In the genomic region with DNA sequence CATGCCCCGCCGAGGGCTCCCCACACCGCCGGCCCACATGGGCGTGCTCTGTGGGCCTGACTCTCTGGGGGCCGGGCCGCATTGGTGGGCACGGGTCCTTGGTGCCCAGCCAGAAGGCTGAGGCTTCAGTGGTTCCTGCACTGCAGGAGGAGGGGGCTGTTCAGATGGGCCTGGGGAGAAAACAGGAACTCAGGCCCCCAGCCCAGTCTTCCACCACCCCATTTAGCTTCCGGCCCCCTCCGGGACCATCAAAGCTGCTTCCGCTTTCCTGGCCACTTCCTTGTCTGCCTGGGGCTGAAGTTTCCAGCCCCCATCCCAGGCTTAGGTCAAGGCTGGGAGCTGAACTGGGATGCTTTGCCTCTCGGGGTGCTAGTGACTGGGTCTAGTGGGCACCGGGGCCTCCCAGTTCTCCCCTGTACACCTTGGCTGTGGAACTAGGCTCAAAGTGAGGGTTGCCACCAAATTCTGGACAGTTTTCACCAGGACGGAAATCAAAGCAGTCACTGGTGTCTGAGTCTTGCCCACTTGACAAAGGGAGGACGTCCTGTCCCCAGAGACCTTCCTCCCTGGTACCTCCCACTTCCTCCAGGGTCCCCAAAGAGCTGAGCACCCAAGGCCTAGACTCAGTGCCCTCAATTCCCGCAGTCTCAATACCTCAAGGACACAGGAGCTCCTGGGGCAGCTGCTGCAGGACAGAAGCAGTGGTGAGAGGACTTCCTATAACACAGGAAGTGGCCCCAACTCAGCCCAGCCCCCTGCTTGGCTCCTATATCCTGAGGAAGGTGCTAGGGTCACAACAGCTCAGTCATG, we compare ENCODE assay signal across 8 mouse cellular contexts. TPM values are rescaled to one million over a fixed set of nuclear protein-coding genes. Genes with fewer than 3 reads are reported as not detected.
DNase-seq lines count a peak whose midpoint lies in the region; ATAC-seq and TF ChIP-seq lines count a peak whose summit lies in the region.

No protein-coding gene starts in this region.

- H3K27ac ChIP-seq in hindbrain, embryonic 10.5 days, result peak overlapping the region; percentile 30; the same call in 1 of the 2 replicates
- H3K27ac ChIP-seq in hindbrain, embryonic 14.5 days, result no peak overlapping the region
- H3K27ac ChIP-seq in embryonic facial prominence, embryonic 13.5 days, result peak overlapping the region; percentile 33; the same call in 1 of the 2 replicates
- H3K27ac ChIP-seq in intestine, embryonic 15.5 days, result peak overlapping the region; percentile 57
- peak overlapping the region; percentile 58 for H3K27ac ChIP-seq in liver, embryonic 16.5 days (ENCODE audit: low read length)
- peak overlapping the region; percentile 93 for H3K27ac ChIP-seq in spleen, adult 2 months (ENCODE audit: insufficient read depth, low read length)

- no peak for ATAC-seq in hindbrain, embryonic 14.5 days (ENCODE audit: low FRiP score)
- no peak for ATAC-seq in embryonic facial prominence, embryonic 13.5 days (ENCODE audit: insufficient number of reproducible peaks, insufficient read depth, low FRiP score, low TSS enrichment, low read depth)
- no peak for ATAC-seq in intestine, embryonic 15.5 days
- ATAC-seq in liver, embryonic 16.5 days (ENCODE audit: low read depth), result no peak

- TF ChIP-seq POLR2A in spleen, adult 2 months (IDR thresholded peaks at IDR 0.05; ENCODE audit: low read depth, low read length), result peak; percentile 31

- peaks cover 43% of the 10 kb centered on the region for H3K4me1 ChIP-seq in hindbrain, embryonic 10.5 days (replicated peaks)
- H3K4me1 ChIP-seq in hindbrain, embryonic 14.5 days (replicated peaks; ENCODE audit: control insufficient read depth, insufficient read depth, low read length), result peaks cover 12% of the 10 kb centered on the region
- peaks cover 22% of the 10 kb centered on the region for H3K4me1 ChIP-seq in embryonic facial prominence, embryonic 13.5 days
- peaks cover 23% of the 10 kb centered on the region for H3K4me1 ChIP-seq in intestine, embryonic 15.5 days (replicated peaks)
- peaks cover 54% of the 10 kb centered on the region for H3K4me1 ChIP-seq in liver, embryonic 16.5 days (ENCODE audit: control insufficient read depth, low read depth, low read length)
- peaks cover 17% of the 10 kb centered on the region; the same call in 1 of the 2 replicates for H3K4me1 ChIP-seq in spleen, adult 2 months (ENCODE audit: control insufficient read depth, insufficient read depth, insufficient read length)

- no peaks in the 10 kb centered on the region for H3K9me3 ChIP-seq in hindbrain, embryonic 10.5 days
- no peaks in the 10 kb centered on the region for H3K9me3 ChIP-seq in hindbrain, embryonic 14.5 days (ENCODE audit: control insufficient read depth, low read length)
- no peaks in the 10 kb centered on the region for H3K9me3 ChIP-seq in embryonic facial prominence, embryonic 13.5 days
- no peaks in the 10 kb centered on the region for H3K9me3 ChIP-seq in intestine, embryonic 15.5 days
- H3K9me3 ChIP-seq in liver, embryonic 16.5 days (replicated peaks; ENCODE audit: control insufficient read depth, low read length), result no peaks in the 10 kb centered on the region

- DNase-seq in hindbrain, embryonic 10.5 days (ENCODE audit: low spot score), result no peak
- DNase-seq in hindbrain, embryonic 14.5 days (ENCODE audit: low spot score), result no peak
- DNase-seq in spleen, adult 2 months (ENCODE audit: low read depth in 1 of 2, low spot score in 2 of 2), result peak; percentile 39 to 82
- no peak for DNase-seq in gastrocnemius, postnatal 36 days
- no peak for DNase-seq in cerebellum, postnatal 10 days

- no peak overlapping the region for H3K4me2 ChIP-seq in hindbrain, embryonic 14.5 days (replicated peaks)
- H3K4me2 ChIP-seq in embryonic facial prominence, embryonic 13.5 days, result peak overlapping the region; percentile 31
- peak overlapping the region; percentile 73 for H3K4me2 ChIP-seq in intestine, embryonic 15.5 days (replicated peaks)
- H3K4me2 ChIP-seq in liver, embryonic 16.5 days (ENCODE audit: low read depth, low read length), result peak overlapping the region; percentile 96

- H3K36me3 ChIP-seq in hindbrain, embryonic 10.5 days, result peaks cover 45% of the 10 kb centered on the region
- peaks cover 23% of the 10 kb centered on the region for H3K36me3 ChIP-seq in hindbrain, embryonic 14.5 days (replicated peaks; ENCODE audit: control insufficient read depth, insufficient read depth)
- peaks cover 27% of the 10 kb centered on the region for H3K36me3 ChIP-seq in embryonic facial prominence, embryonic 13.5 days
- H3K36me3 ChIP-seq in intestine, embryonic 15.5 days, result peaks cover 12% of the 10 kb centered on the region
- peaks cover 25% of the 10 kb centered on the region for H3K36me3 ChIP-seq in liver, embryonic 16.5 days (ENCODE audit: control insufficient read depth, insufficient read depth)
- peaks cover 46% of the 10 kb centered on the region for H3K36me3 ChIP-seq in spleen, adult 2 months (ENCODE audit: control insufficient read depth, insufficient read depth, low read length)

- peak overlapping the region; percentile 14; the same call in 1 of the 2 replicates for H3K4me3 ChIP-seq in hindbrain, embryonic 10.5 days
- H3K4me3 ChIP-seq in hindbrain, embryonic 14.5 days (replicated peaks; ENCODE audit: low read length), result no peak overlapping the region
- 0 out of 2 replicates have a peak overlapping the region, but pooled peaks have one; percentile 4 for H3K4me3 ChIP-seq in embryonic facial prominence, embryonic 13.5 days
- peak overlapping the region; percentile 18; the same call in 1 of the 2 replicates for H3K4me3 ChIP-seq in intestine, embryonic 15.5 days (replicated peaks)
- peak overlapping the region; percentile 84 for H3K4me3 ChIP-seq in liver, embryonic 16.5 days (ENCODE audit: low read depth, low read length)
- H3K4me3 ChIP-seq in spleen, adult 2 months (ENCODE audit: extremely low read depth, insufficient read depth, insufficient read length), result peak overlapping the region; percentile 71

- TF ChIP-seq CTCF in spleen, adult 2 months (IDR thresholded peaks at IDR 0.05; ENCODE audit: extremely low read depth, insufficient read depth, insufficient read length, insufficient replicate concordance), result no peak

- intact Hi-C loops in gastrocnemius, postnatal 36 days (cut with DNase I), result no loop called here

- peaks cover 9% of the 10 kb centered on the region for H3K27me3 ChIP-seq in hindbrain, embryonic 10.5 days (ENCODE audit: insufficient read depth, poor library complexity, severe bottlenecking)
- H3K27me3 ChIP-seq in hindbrain, embryonic 14.5 days (ENCODE audit: control insufficient read depth, insufficient read depth, low read length), result peaks cover 4% of the 10 kb centered on the region
- H3K27me3 ChIP-seq in embryonic facial prominence, embryonic 13.5 days, result peaks cover 6% of the 10 kb centered on the region
- no peaks in the 10 kb centered on the region; the same call in 1 of the 2 replicates for H3K27me3 ChIP-seq in intestine, embryonic 15.5 days (replicated peaks)
- H3K27me3 ChIP-seq in liver, embryonic 16.5 days (ENCODE audit: control insufficient read depth, insufficient read depth, low read depth, low read length), result no peaks in the 10 kb centered on the region
- no peaks in the 10 kb centered on the region for H3K27me3 ChIP-seq in spleen, adult 2 months (ENCODE audit: control insufficient read depth, insufficient read depth, low read length)

- H3K9ac ChIP-seq in hindbrain, embryonic 14.5 days, result no peak overlapping the region
- H3K9ac ChIP-seq in embryonic facial prominence, embryonic 13.5 days, result no peak overlapping the region
- peak overlapping the region; percentile 17; the same call in 1 of the 2 replicates for H3K9ac ChIP-seq in intestine, embryonic 15.5 days
- H3K9ac ChIP-seq in liver, embryonic 16.5 days (ENCODE audit: low read depth, low read length), result peak overlapping the region; percentile 35

- 87% methylated on average over 16 of the region's 16 CpGs for WGBS in hindbrain, embryonic 10.5 days
- WGBS in hindbrain, embryonic 14.5 days, result 88% methylated on average over 16 of the region's 16 CpGs
- 80% methylated on average over 16 of the region's 16 CpGs for WGBS in embryonic facial prominence, embryonic 13.5 days
- WGBS in intestine, embryonic 15.5 days, result 78% methylated on average over 13 of the region's 16 CpGs
- WGBS in liver, embryonic 16.5 days (ENCODE audit: insufficient replicate concordance), result 25% methylated on average over 16 of the region's 16 CpGs
- WGBS in spleen, adult 2 months, result 6% methylated on average over 16 of the region's 16 CpGs

RNA-seq across cellular contexts. Expression of a gene that starts 2.4 kb away (rescaled TPM):
- 27.5 and 27.6 TPM in 2 replicates for polyA plus RNA-seq in hindbrain, embryonic 10.5 days (2016; fragmentation: Nextera tagmentation; extraction: Ambion mirVana)
- polyA plus RNA-seq in hindbrain, embryonic 14.5 days (2014; fragmentation: Nextera tagmentation; extraction: Ambion mirVana), result 12.7 and 16.2 TPM in 2 replicates
- 24.1 and 24.6 TPM in 2 replicates for polyA plus RNA-seq in embryonic facial prominence, embryonic 13.5 days (2015; fragmentation: Nextera tagmentation; extraction: Ambion mirVana)
- polyA plus RNA-seq in intestine, embryonic 15.5 days (2015; fragmentation: Nextera tagmentation; extraction: Ambion mirVana), result 21.5 and 23.8 TPM in 2 replicates
- 19.7 and 22.3 TPM in 2 replicates for polyA plus RNA-seq in liver, embryonic 16.5 days (2015; fragmentation: Nextera tagmentation; extraction: Ambion mirVana)
- 417 and 497 TPM in 2 replicates for polyA plus RNA-seq in spleen, adult 2 months (2012; rRNA removed)
- total RNA-seq in gastrocnemius, postnatal 36 days (2021), result 1 to 10 TPM; 6.9 to 9.5 TPM

RNA-seq across cellular contexts. Expression of a gene that starts 23.9 kb away (rescaled TPM):
- polyA plus RNA-seq in hindbrain, embryonic 10.5 days (2016; fragmentation: Nextera tagmentation; extraction: Ambion mirVana), result 27.8 and 36.0 TPM in 2 replicates
- polyA plus RNA-seq in hindbrain, embryonic 14.5 days (2014; fragmentation: Nextera tagmentation; extraction: Ambion mirVana), result 30.2 and 31.0 TPM in 2 replicates
- 47.4 and 53.0 TPM in 2 replicates for polyA plus RNA-seq in embryonic facial prominence, embryonic 13.5 days (2015; fragmentation: Nextera tagmentation; extraction: Ambion mirVana)
- polyA plus RNA-seq in intestine, embryonic 15.5 days (2015; fragmentation: Nextera tagmentation; extraction: Ambion mirVana), result 43.0 and 43.3 TPM in 2 replicates
- 21.6 and 23.6 TPM in 2 replicates for polyA plus RNA-seq in liver, embryonic 16.5 days (2015; fragmentation: Nextera tagmentation; extraction: Ambion mirVana)
- polyA plus RNA-seq in spleen, adult 2 months (2012; rRNA removed), result 87.1 and 110 TPM in 2 replicates
- 10 to 100 TPM; 12.4 to 14.9 TPM for total RNA-seq in gastrocnemius, postnatal 36 days (2021)

RNA-seq across cellular contexts. Expression of a gene that starts 27.4 kb away (rescaled TPM):
- polyA plus RNA-seq in hindbrain, embryonic 10.5 days (2016; fragmentation: Nextera tagmentation; extraction: Ambion mirVana), result 34.1 and 35.1 TPM in 2 replicates
- 11.4 and 11.5 TPM in 2 replicates for polyA plus RNA-seq in hindbrain, embryonic 14.5 days (2014; fragmentation: Nextera tagmentation; extraction: Ambion mirVana)
- polyA plus RNA-seq in embryonic facial prominence, embryonic 13.5 days (2015; fragmentation: Nextera tagmentation; extraction: Ambion mirVana), result 19.2 and 20.5 TPM in 2 replicates
- polyA plus RNA-seq in intestine, embryonic 15.5 days (2015; fragmentation: Nextera tagmentation; extraction: Ambion mirVana), result 33.7 and 36.3 TPM in 2 replicates
- 12.9 and 15.2 TPM in 2 replicates for polyA plus RNA-seq in liver, embryonic 16.5 days (2015; fragmentation: Nextera tagmentation; extraction: Ambion mirVana)
- polyA plus RNA-seq in spleen, adult 2 months (2012; rRNA removed), result 73.4 and 88.7 TPM in 2 replicates
- 10 to 100 TPM; 10.8 to 11.3 TPM for total RNA-seq in gastrocnemius, postnatal 36 days (2021)

RNA-seq across cellular contexts. Expression of a gene that starts 27.6 kb away (rescaled TPM):
- 27.3 and 30.8 TPM in 2 replicates for polyA plus RNA-seq in hindbrain, embryonic 10.5 days (2016; fragmentation: Nextera tagmentation; extraction: Ambion mirVana)
- 28.3 and 32.1 TPM in 2 replicates for polyA plus RNA-seq in hindbrain, embryonic 14.5 days (2014; fragmentation: Nextera tagmentation; extraction: Ambion mirVana)
- 25.6 and 26.5 TPM in 2 replicates for polyA plus RNA-seq in embryonic facial prominence, embryonic 13.5 days (2015; fragmentation: Nextera tagmentation; extraction: Ambion mirVana)
- 16.3 and 16.8 TPM in 2 replicates for polyA plus RNA-seq in intestine, embryonic 15.5 days (2015; fragmentation: Nextera tagmentation; extraction: Ambion mirVana)
- 8.2 and 9.7 TPM in 2 replicates for polyA plus RNA-seq in liver, embryonic 16.5 days (2015; fragmentation: Nextera tagmentation; extraction: Ambion mirVana)
- polyA plus RNA-seq in spleen, adult 2 months (2012; rRNA removed), result 195 and 236 TPM in 2 replicates
- total RNA-seq in gastrocnemius, postnatal 36 days (2021), result 10 to 100 TPM; 12.2 to 15.2 TPM

RNA-seq across cellular contexts. Expression of a gene that starts 43.0 kb away (rescaled TPM):
- 0.16 and 0.21 TPM in 2 replicates for polyA plus RNA-seq in hindbrain, embryonic 10.5 days (2016; fragmentation: Nextera tagmentation; extraction: Ambion mirVana)
- polyA plus RNA-seq in hindbrain, embryonic 14.5 days (2014; fragmentation: Nextera tagmentation; extraction: Ambion mirVana), result 0.36 TPM in 1 of 2 replicates, not detected in the other
- polyA plus RNA-seq in embryonic facial prominence, embryonic 13.5 days (2015; fragmentation: Nextera tagmentation; extraction: Ambion mirVana), result 0.52 and 0.59 TPM in 2 replicates
- polyA plus RNA-seq in intestine, embryonic 15.5 days (2015; fragmentation: Nextera tagmentation; extraction: Ambion mirVana), result 0.29 and 0.43 TPM in 2 replicates
- polyA plus RNA-seq in liver, embryonic 16.5 days (2015; fragmentation: Nextera tagmentation; extraction: Ambion mirVana), result 0.14 TPM in 2 replicates
- 0.19 and 0.39 TPM in 2 replicates for polyA plus RNA-seq in spleen, adult 2 months (2012; rRNA removed)
- total RNA-seq in gastrocnemius, postnatal 36 days (2021), result not detected

Comparison
In these comparisons a context has a peak if more than half of its experiments do, and no peak if none do; other contexts are left out.
1. DNase-seq: peak in spleen, adult 2 months (2 of 2); none in hindbrain, embryonic 10.5 days (single experiment), hindbrain, embryonic 14.5 days (single experiment), gastrocnemius, postnatal 36 days (0 of 2) and cerebellum, postnatal 10 days (0 of 2).
2. H3K9ac ChIP-seq: peak in intestine, embryonic 15.5 days (single experiment) and liver, embryonic 16.5 days (single experiment); none in hindbrain, embryonic 14.5 days (single experiment) and embryonic facial prominence, embryonic 13.5 days (single experiment).
3. RNA of a gene that starts 2.4 kb away (polyA plus RNA-seq): 417 to 497 TPM in spleen, adult 2 months; 27.5 to 27.6 TPM in hindbrain, embryonic 10.5 days, 24.1 to 24.6 TPM in embryonic facial prominence, embryonic 13.5 days, 19.7 to 22.3 TPM in liver, embryonic 16.5 days, 21.5 to 23.8 TPM in intestine, embryonic 15.5 days and 12.7 to 16.2 TPM in hindbrain, embryonic 14.5 days; every median in the first group is over 10 times any median in the second.